Mouse (Mus musculus) small intestine, adult 2 months (tissue): ENCODE measurements around the gene Snupn.

ENCODE experiments used
- CTCF ChIP-seq: fragments of 200-500 bp; IDR thresholded peaks from 2 replicates; pipeline ENCODE4 v1.5.1; 2012; ENCODE audit warnings: low read depth, mild to moderate bottlenecking, control low read depth, inconsistent platforms, low read length, moderate library complexity, mixed read lengths; ENCODE audit not compliant: insufficient replicate concordance, insufficient read length; ENCODE audit errors: extremely low read depth
- POLR2A ChIP-seq: fragments of 200-500 bp; IDR thresholded peaks from 2 replicates; pipeline ENCODE4 v1.6.1; 2012; ENCODE audit warnings: low read depth, mild to moderate bottlenecking, control low read depth, inconsistent platforms, low read length, moderate library complexity

DNA sequence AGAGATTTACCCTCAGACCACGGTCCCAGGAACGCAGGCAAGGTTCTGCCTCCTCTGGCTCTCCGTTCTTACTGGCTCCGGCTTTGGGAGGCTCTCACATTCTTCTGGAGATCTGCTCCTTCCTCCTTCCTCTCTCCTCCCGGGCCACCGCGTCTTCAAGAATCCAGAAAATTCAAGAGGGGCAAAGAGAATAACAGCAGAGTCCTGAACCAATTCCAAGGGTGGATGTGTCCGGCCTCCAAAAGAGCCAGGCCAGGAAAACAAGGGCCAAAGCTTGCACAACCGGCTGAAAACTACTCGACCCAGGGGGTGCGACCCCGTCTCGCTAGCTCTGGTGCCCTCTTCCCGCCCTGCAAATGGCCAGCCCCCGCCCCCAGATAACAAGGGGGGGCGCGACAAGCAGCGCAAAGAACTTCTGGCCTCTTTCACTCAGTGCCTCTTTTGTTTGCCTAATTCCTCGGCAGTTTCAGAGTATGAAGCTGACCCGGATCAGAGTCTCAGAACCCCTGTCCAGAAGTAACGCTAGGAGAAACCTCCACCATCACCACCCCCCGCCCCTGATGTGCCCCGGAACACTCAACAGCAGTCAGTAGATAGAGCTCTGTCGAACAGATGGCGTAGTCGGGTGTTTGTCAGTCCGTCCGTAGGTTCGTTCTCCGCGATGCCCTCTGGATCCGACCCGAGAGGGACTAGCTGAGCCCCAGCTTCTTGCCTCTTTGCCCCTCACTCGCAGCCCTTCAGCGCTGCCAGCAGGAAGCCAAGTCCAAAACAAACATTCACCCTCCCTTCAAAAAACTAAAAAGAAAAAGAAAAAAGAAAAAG, 23.3 kb upstream of the Snupn start:
- 0 out of 2 replicates have a peak, but pooled peaks have one; percentile 16 for TF ChIP-seq CTCF
- TF ChIP-seq POLR2A: no peak; the same call in 1 of the 2 replicates
